Comparison of ENCODE assay signal across 8 mouse cellular contexts in the genomic region with DNA sequence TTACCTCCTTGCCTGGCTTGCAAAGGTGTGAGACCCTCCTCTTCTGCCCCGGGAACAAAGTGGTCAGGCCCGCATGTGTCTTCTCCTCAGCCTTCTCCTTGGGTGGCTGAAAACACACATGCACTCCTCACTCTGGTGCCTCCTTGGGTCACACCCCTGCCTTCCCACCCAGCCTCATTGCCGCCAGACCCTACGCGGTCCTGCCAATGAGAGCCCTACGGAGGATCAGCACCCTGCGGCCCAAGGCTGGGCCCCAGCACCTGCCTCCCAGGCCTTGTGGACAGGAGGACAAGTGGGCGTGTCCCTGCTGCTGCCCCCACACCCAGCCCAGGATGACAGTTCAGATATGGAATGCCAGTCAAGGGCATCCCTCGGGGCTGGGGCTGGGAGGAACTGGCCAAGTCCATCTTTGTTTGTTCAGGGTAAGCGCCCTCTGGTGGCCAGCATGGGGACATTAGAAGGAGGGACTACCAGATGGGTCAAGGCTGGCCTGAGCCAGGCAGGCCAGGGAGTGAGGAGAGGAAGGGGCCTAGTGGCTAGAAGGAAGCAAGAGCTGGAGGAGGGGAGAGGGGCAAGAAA. TPM values are rescaled to one million over a fixed set of nuclear protein-coding genes. Genes with fewer than 3 reads are reported as not detected.
DNase-seq lines count a peak whose midpoint lies in the region; ATAC-seq and TF ChIP-seq lines count a peak whose summit lies in the region.

No protein-coding gene starts in this region.

- no peak overlapping the region for H3K27ac ChIP-seq in embryonic fibroblast, embryonic 13.5 days (ENCODE audit: insufficient read depth, low read length)
- no peak overlapping the region for H3K27ac ChIP-seq in limb, embryonic 13.5 days
- no peak overlapping the region for H3K27ac ChIP-seq in stomach, embryonic 16.5 days (ENCODE audit: low read length)

- H3K4me3 ChIP-seq in embryonic fibroblast, embryonic 13.5 days (ENCODE audit: insufficient read depth, low read length), result no peak overlapping the region
- no peak overlapping the region for H3K4me3 ChIP-seq in limb, embryonic 13.5 days
- H3K4me3 ChIP-seq in stomach, embryonic 16.5 days (replicated peaks; ENCODE audit: low read length), result no peak overlapping the region

- H3K4me2 ChIP-seq in limb, embryonic 13.5 days (replicated peaks), result no peak overlapping the region
- H3K4me2 ChIP-seq in stomach, embryonic 16.5 days (ENCODE audit: low read depth, low read length), result no peak overlapping the region

- no peak for TF ChIP-seq POLR2A in embryonic fibroblast, embryonic 13.5 days (IDR thresholded peaks at IDR 0.05; ENCODE audit: low read depth, low read length)

- DNase-seq in layer of hippocampus, postnatal 10 days (ENCODE audit: low spot score in 2 of 2), result peak; percentile 69 to 76
- no peak for DNase-seq in layer of hippocampus, adult 11-12 months (ENCODE audit: low spot score)
- peak; percentile 91 for DNase-seq in adrenal gland, postnatal 25 days
- peak; percentile 81 for DNase-seq in heart, postnatal 4 days

- H3K9me3 ChIP-seq in limb, embryonic 13.5 days, result no peaks in the 10 kb centered on the region
- H3K9me3 ChIP-seq in stomach, embryonic 16.5 days (replicated peaks; ENCODE audit: control insufficient read depth, low read length), result no peaks in the 10 kb centered on the region

- peaks cover 76% of the 10 kb centered on the region for H3K36me3 ChIP-seq in limb, embryonic 13.5 days
- H3K36me3 ChIP-seq in stomach, embryonic 16.5 days (ENCODE audit: control insufficient read depth, insufficient read depth, low read length), result peaks cover 11% of the 10 kb centered on the region; the same call in 1 of the 2 replicates

- 74% methylated on average over 10 of the region's 10 CpGs for whole genome bisulfite sequencing in limb, embryonic 13.5 days
- WGBS in stomach, embryonic 16.5 days, result 69% methylated on average over 10 of the region's 10 CpGs

- peak; percentile 56 for TF ChIP-seq CTCF in embryonic fibroblast, embryonic 13.5 days (IDR thresholded peaks at IDR 0.05; ENCODE audit: borderline replicate concordance, insufficient read depth, low read length)

- H3K9ac ChIP-seq in limb, embryonic 13.5 days, result no peak overlapping the region
- no peak overlapping the region for H3K9ac ChIP-seq in stomach, embryonic 16.5 days (ENCODE audit: low read length)

- ATAC-seq in limb, embryonic 13.5 days (ENCODE audit: low FRiP score, low read depth), result peak; percentile 31; the same call in 1 of the 2 replicates
- peak; percentile 54; the same call in 1 of the 2 replicates for ATAC-seq in monocyte, adult 5-6 weeks (replicated peaks; ENCODE audit: insufficient number of reproducible peaks, low FRiP score, low TSS enrichment, poor library complexity, severe bottlenecking)
- ATAC-seq in stomach, embryonic 16.5 days (ENCODE audit: insufficient read depth, low FRiP score), result peak; percentile 24; the same call in 1 of the 2 replicates

- no peaks in the 10 kb centered on the region for H3K27me3 ChIP-seq in limb, embryonic 13.5 days
- H3K27me3 ChIP-seq in stomach, embryonic 16.5 days (ENCODE audit: control insufficient read depth, insufficient read depth, low read length), result no peaks in the 10 kb centered on the region

- no peaks in the 10 kb centered on the region for H3K4me1 ChIP-seq in embryonic fibroblast, embryonic 13.5 days (ENCODE audit: control insufficient read depth, insufficient read depth, low read length)
- H3K4me1 ChIP-seq in limb, embryonic 13.5 days, result no peaks in the 10 kb centered on the region
- 0 out of 2 replicates have a peak, but pooled peaks cover 1% of the 10 kb centered on the region for H3K4me1 ChIP-seq in stomach, embryonic 16.5 days (ENCODE audit: control insufficient read depth, insufficient read depth, low read length)

RNA-seq across cellular contexts. Expression of a gene that starts 9.6 kb away (rescaled TPM):
- under 1 TPM; 0.21 to 0.38 TPM for total RNA-seq in layer of hippocampus, postnatal 10 days (2021)
- total RNA-seq in adrenal gland, postnatal 25 days (2021), result 0.29 and 0.64 TPM in 2 replicates
- not detected in 2 replicates for polyA plus RNA-seq in embryonic fibroblast, embryonic 13.5 days (2011; ENCODE audit: insufficient read length, low read depth, missing spikeins)
- total RNA-seq in heart, postnatal 4 days (2021), result not detected
- 0.29 and 0.33 TPM in 2 replicates for polyA plus RNA-seq in limb, embryonic 13.5 days (2015; fragmentation: Nextera tagmentation; extraction: Ambion mirVana)
- total RNA-seq in monocyte, adult 5-6 weeks (2017), result 1.0 to 1.6 TPM in 2 of 3 replicates, not detected in the other
- polyA plus RNA-seq in stomach, embryonic 16.5 days (2015; fragmentation: Nextera tagmentation; extraction: Ambion mirVana), result 0.12 and 0.21 TPM in 2 replicates

RNA-seq across cellular contexts. Expression of a gene that starts 12.8 kb away (rescaled TPM):
- total RNA-seq in layer of hippocampus, postnatal 10 days (2021), result 10 to 100 TPM; 49.5 to 53.9 TPM
- 57.4 and 63.5 TPM in 2 replicates for total RNA-seq in adrenal gland, postnatal 25 days (2021)
- 19.4 and 21.9 TPM in 2 replicates for polyA plus RNA-seq in embryonic fibroblast, embryonic 13.5 days (2011; ENCODE audit: insufficient read length, low read depth, missing spikeins)
- total RNA-seq in heart, postnatal 4 days (2021), result 10 to 100 TPM; 22.4 to 26.2 TPM
- 28.3 and 28.7 TPM in 2 replicates for polyA plus RNA-seq in limb, embryonic 13.5 days (2015; fragmentation: Nextera tagmentation; extraction: Ambion mirVana)
- total RNA-seq in monocyte, adult 5-6 weeks (2017), result 21.1 to 32.2 TPM (median 24.1 TPM) in 3 replicates
- polyA plus RNA-seq in stomach, embryonic 16.5 days (2015; fragmentation: Nextera tagmentation; extraction: Ambion mirVana), result 16.7 TPM in 2 replicates

RNA-seq across cellular contexts. Expression of a gene that starts 28.6 kb away (rescaled TPM):
- 10 to 100 TPM; 41.8 to 43.6 TPM for total RNA-seq in layer of hippocampus, postnatal 10 days (2021)
- 9.6 and 14.8 TPM in 2 replicates for total RNA-seq in adrenal gland, postnatal 25 days (2021)
- polyA plus RNA-seq in embryonic fibroblast, embryonic 13.5 days (2011; ENCODE audit: insufficient read length, low read depth, missing spikeins), result 15.5 and 15.9 TPM in 2 replicates
- total RNA-seq in heart, postnatal 4 days (2021), result 10 to 100 TPM in 1 of 2 experiments, 1 to 10 TPM in 1; 9.6 to 10.4 TPM
- 9.3 and 10.0 TPM in 2 replicates for polyA plus RNA-seq in limb, embryonic 13.5 days (2015; fragmentation: Nextera tagmentation; extraction: Ambion mirVana)
- total RNA-seq in monocyte, adult 5-6 weeks (2017), result 5.1 to 8.5 TPM (median 8.2 TPM) in 3 replicates
- polyA plus RNA-seq in stomach, embryonic 16.5 days (2015; fragmentation: Nextera tagmentation; extraction: Ambion mirVana), result 8.4 and 8.7 TPM in 2 replicates

RNA-seq across cellular contexts. Expression of a gene that starts 41.6 kb away (rescaled TPM):
- total RNA-seq in layer of hippocampus, postnatal 10 days (2021), result 100 to 1,000 TPM; 179 to 191 TPM
- total RNA-seq in adrenal gland, postnatal 25 days (2021), result 87.8 and 100 TPM in 2 replicates
- 42.1 and 58.7 TPM in 2 replicates for polyA plus RNA-seq in embryonic fibroblast, embryonic 13.5 days (2011; ENCODE audit: insufficient read length, low read depth, missing spikeins)
- total RNA-seq in heart, postnatal 4 days (2021), result 10 to 100 TPM; 93.6 to 95.0 TPM
- 80.9 and 83.0 TPM in 2 replicates for polyA plus RNA-seq in limb, embryonic 13.5 days (2015; fragmentation: Nextera tagmentation; extraction: Ambion mirVana)
- 15.2 to 20.8 TPM (median 17.0 TPM) in 3 replicates for total RNA-seq in monocyte, adult 5-6 weeks (2017)
- 42.9 and 44.3 TPM in 2 replicates for polyA plus RNA-seq in stomach, embryonic 16.5 days (2015; fragmentation: Nextera tagmentation; extraction: Ambion mirVana)

RNA-seq across cellular contexts. Expression of a gene that starts 53.9 kb away (rescaled TPM):
- total RNA-seq in layer of hippocampus, postnatal 10 days (2021), result under 1 TPM; 0.07 TPM
- total RNA-seq in adrenal gland, postnatal 25 days (2021), result not detected in 2 replicates
- not detected in 2 replicates for polyA plus RNA-seq in embryonic fibroblast, embryonic 13.5 days (2011; ENCODE audit: insufficient read length, low read depth, missing spikeins)
- total RNA-seq in heart, postnatal 4 days (2021), result under 1 TPM in 1 of 2 experiments, not detected in 1; 0.05 TPM
- not detected in 2 replicates for polyA plus RNA-seq in limb, embryonic 13.5 days (2015; fragmentation: Nextera tagmentation; extraction: Ambion mirVana)
- not detected in 3 replicates for total RNA-seq in monocyte, adult 5-6 weeks (2017)
- polyA plus RNA-seq in stomach, embryonic 16.5 days (2015; fragmentation: Nextera tagmentation; extraction: Ambion mirVana), result 0.06 and 0.08 TPM in 2 replicates
